Mouse (Mus musculus) neural tube, embryonic 12.5 days (tissue): ENCODE measurements at regions not wholly inside any gene's neighbourhood (a gene's known extent, or its start where the extent isn't known, plus 50 kb on each side); places are given as distances from the start of the nearest gene placed in this dataset.
A peak's percentile ranks its signal among the peaks of the same experiment; 100 is the strongest.

ENCODE experiments used
- ATAC-seq: fragments of 200-750 bp; cut with Nextera tagmentation; 2 replicates; pipeline ENCODE4 v1.8.0; 2017; ENCODE audit warnings: low read depth, mild to moderate bottlenecking, moderate TSS enrichment, moderate library complexity; ENCODE audit not compliant: low FRiP score
- H3K27ac ChIP-seq: fragments of 300-500 bp; sonication (generic); 2 replicates; pipeline ENCODE4 v1.5.1; 2016
- H3K27me3 ChIP-seq: fragments of 300-500 bp; sonication (generic); replicated peaks from 2 replicates; pipeline ENCODE4 v1.6.1; 2016; ENCODE audit warnings: mild to moderate bottlenecking
- H3K36me3 ChIP-seq: fragments of 300-500 bp; sonication (generic); 2 replicates; pipeline ENCODE4 v1.6.1; 2016; ENCODE audit warnings: mild to moderate bottlenecking
- H3K4me1 ChIP-seq: fragments of 300-500 bp; sonication (generic); 2 replicates; pipeline ENCODE4 v1.6.1; 2016
- H3K4me2 ChIP-seq: fragments of 300-500 bp; sonication (generic); replicated peaks from 2 replicates; pipeline ENCODE4 v1.6.1; 2016; ENCODE audit warnings: mild to moderate bottlenecking
- H3K4me3 ChIP-seq: fragments of 300-500 bp; sonication (generic); 2 replicates; pipeline ENCODE4 v1.5.1; 2016
- H3K9ac ChIP-seq: fragments of 300-500 bp; sonication (generic); 2 replicates; pipeline ENCODE4 v1.6.1; 2016; ENCODE audit warnings: mild to moderate bottlenecking
- H3K9me3 ChIP-seq: fragments of 300-500 bp; sonication (generic); 2 replicates; pipeline ENCODE4 v1.6.1; 2016; ENCODE audit warnings: mild to moderate bottlenecking
- WGBS: fragments of 180-500 bp; shearing (Covaris S2); methylation state at CpG from one replicate; pipeline ENCODE4 v1.1.7; 2016; 5-methylcytosine and 5-hydroxymethylcytosine counted together

GRCm38 (mm10) chr4:114665684-114666083 is 155.8 kb upstream of the Gm12830 start:
- H3K4me2 ChIP-seq: peak overlapping the region; percentile 51
- 4% methylated on average over 14 of the region's 14 CpGs for WGBS
- H3K27me3 ChIP-seq: peaks cover 47% of the 10 kb centered on the region
- H3K27ac ChIP-seq: no peak overlapping the region
- no peaks in the 10 kb centered on the region for H3K9me3 ChIP-seq
- no peak overlapping the region for H3K4me3 ChIP-seq
- no peaks in the 10 kb centered on the region for H3K36me3 ChIP-seq
- peaks cover 12% of the 10 kb centered on the region for H3K4me1 ChIP-seq
- ATAC-seq: peak; percentile 73
- no peak overlapping the region for H3K9ac ChIP-seq

GRCm38 (mm10) chr4:114666238-114666978 is 155.1 kb upstream of the Gm12830 start:
- H3K9ac ChIP-seq: no peak overlapping the region
- H3K27ac ChIP-seq: no peak overlapping the region
- H3K27me3 ChIP-seq: peaks cover 47% of the 10 kb centered on the region
- no peaks in the 10 kb centered on the region for H3K9me3 ChIP-seq
- no peaks in the 10 kb centered on the region for H3K36me3 ChIP-seq
- H3K4me3 ChIP-seq: no peak overlapping the region; the same call in 1 of the 2 replicates
- WGBS: 2% methylated on average over 41 of the region's 41 CpGs
- peak; percentile 23 for ATAC-seq
- peaks cover 12% of the 10 kb centered on the region for H3K4me1 ChIP-seq
- peak overlapping the region; percentile 51 for H3K4me2 ChIP-seq

GRCm38 (mm10) chr4:114666979-114667328 is 154.6 kb upstream of the Gm12830 start:
- Histone ChIP-seq H3K27me3 (peaks cover 47% of the 10 kb centered on the region), H3K4me1 (peaks cover 12% of the 10 kb centered on the region), H3K27ac (no peak overlapping the region), H3K9me3 (no peaks in the 10 kb centered on the region), H3K9ac (no peak overlapping the region), H3K36me3 (no peaks in the 10 kb centered on the region), H3K4me2 (peak overlapping the region; percentile 51), H3K4me3 (no peak overlapping the region; the same call in 1 of the 2 replicates)
- WGBS: 3% methylated on average over 13 of the region's 13 CpGs
- ATAC-seq: peak; percentile 11; the same call in 1 of the 2 replicates

- Histone ChIP-seq H3K9ac (no peak overlapping the region), H3K4me2 (no peak overlapping the region), H3K27me3 (peaks cover 17% of the 10 kb centered on the region), H3K4me1 (no peaks in the 10 kb centered on the region), H3K27ac (no peak overlapping the region), H3K4me3 (no peak overlapping the region), H3K9me3 (no peaks in the 10 kb centered on the region), H3K36me3 (no peaks in the 10 kb centered on the region)
- WGBS: 74% methylated on average over 5 of the region's 5 CpGs
- ATAC-seq: no peak
Observed at GRCm38 (mm10) chr4:114672096-114672720, 149.3 kb upstream of the Gm12830 start.

GRCm38 (mm10) chr4:114676908-114677898 is 144.3 kb upstream of the Gm12830 start:
- Histone ChIP-seq H3K27me3 (no peaks in the 10 kb centered on the region; the same call in 1 of the 2 replicates), H3K4me2 (no peak overlapping the region), H3K9me3 (no peaks in the 10 kb centered on the region), H3K36me3 (no peaks in the 10 kb centered on the region), H3K4me3 (no peak overlapping the region), H3K27ac (no peak overlapping the region), H3K4me1 (peaks cover 20% of the 10 kb centered on the region), H3K9ac (no peak overlapping the region)
- no peak for ATAC-seq
- WGBS: 73% methylated on average over 13 of the region's 13 CpGs

- Histone ChIP-seq H3K9ac (no peak overlapping the region), H3K9me3 (no peaks in the 10 kb centered on the region), H3K4me1 (peaks cover 20% of the 10 kb centered on the region), H3K27me3 (no peaks in the 10 kb centered on the region; the same call in 1 of the 2 replicates), H3K27ac (no peak overlapping the region), H3K36me3 (no peaks in the 10 kb centered on the region), H3K4me2 (no peak overlapping the region), H3K4me3 (no peak overlapping the region)
- WGBS: 60% methylated on average over 8 of the region's 8 CpGs
- peak; percentile 88 for ATAC-seq
Observed at GRCm38 (mm10) chr4:114678053-114678941, 143.2 kb upstream of the Gm12830 start.

GRCm38 (mm10) chr4:114680360-114680759 is 141.2 kb upstream of the Gm12830 start:
- ATAC-seq: no peak
- Histone ChIP-seq H3K4me2 (no peak overlapping the region), H3K27ac (no peak overlapping the region), H3K36me3 (no peaks in the 10 kb centered on the region), H3K27me3 (0 out of 2 replicates have a peak, but pooled peaks cover 3% of the 10 kb centered on the region), H3K9me3 (no peaks in the 10 kb centered on the region), H3K4me3 (no peak overlapping the region), H3K4me1 (peaks cover 20% of the 10 kb centered on the region), H3K9ac (no peak overlapping the region)
- 45% methylated on average over 6 of the region's 6 CpGs for WGBS

GRCm38 (mm10) chr4:114682955-114683354 is 138.6 kb upstream of the Gm12830 start:
- H3K36me3 ChIP-seq: no peaks in the 10 kb centered on the region
- whole genome bisulfite sequencing: 63% methylated on average over 7 of the region's 7 CpGs
- H3K27me3 ChIP-seq: 0 out of 2 replicates have a peak, but pooled peaks cover 10% of the 10 kb centered on the region
- H3K4me3 ChIP-seq: no peak overlapping the region
- H3K9ac ChIP-seq: no peak overlapping the region
- no peak overlapping the region for H3K4me2 ChIP-seq
- peaks cover 18% of the 10 kb centered on the region for H3K4me1 ChIP-seq
- H3K27ac ChIP-seq: no peak overlapping the region
- no peaks in the 10 kb centered on the region for H3K9me3 ChIP-seq
- ATAC-seq: no peak

- H3K27ac ChIP-seq: no peak overlapping the region
- no peak overlapping the region for H3K4me3 ChIP-seq
- no peaks in the 10 kb centered on the region for H3K9me3 ChIP-seq
- no peak for ATAC-seq
- peaks cover 18% of the 10 kb centered on the region for H3K4me1 ChIP-seq
- H3K36me3 ChIP-seq: no peaks in the 10 kb centered on the region
- 75% methylated on average over 5 of the region's 5 CpGs for WGBS
- H3K9ac ChIP-seq: no peak overlapping the region
- H3K4me2 ChIP-seq: no peak overlapping the region
- peaks cover 10% of the 10 kb centered on the region; the same call in 1 of the 2 replicates for H3K27me3 ChIP-seq
Observed at GRCm38 (mm10) chr4:114683696-114684095, 137.8 kb upstream of the Gm12830 start.

- Histone ChIP-seq H3K27ac (no peak overlapping the region), H3K36me3 (no peaks in the 10 kb centered on the region), H3K9ac (no peak overlapping the region), H3K4me2 (no peak overlapping the region), H3K27me3 (peaks cover 10% of the 10 kb centered on the region; the same call in 1 of the 2 replicates), H3K9me3 (no peaks in the 10 kb centered on the region), H3K4me1 (peaks cover 17% of the 10 kb centered on the region), H3K4me3 (no peak overlapping the region)
- no peak for ATAC-seq
- 64% methylated on average over 7 of the region's 7 CpGs for WGBS
Observed at GRCm38 (mm10) chr4:114684844-114685382, 136.6 kb upstream of the Gm12830 start.

- Histone ChIP-seq H3K9me3 (no peaks in the 10 kb centered on the region), H3K4me3 (no peak overlapping the region), H3K9ac (no peak overlapping the region), H3K36me3 (no peaks in the 10 kb centered on the region), H3K4me2 (peak overlapping the region; percentile 37), H3K4me1 (peaks cover 13% of the 10 kb centered on the region), H3K27ac (no peak overlapping the region), H3K27me3 (peaks cover 10% of the 10 kb centered on the region; the same call in 1 of the 2 replicates)
- 16% methylated on average over 11 of the region's 11 CpGs for whole genome bisulfite sequencing
- ATAC-seq: peak; percentile 63
Observed at GRCm38 (mm10) chr4:114685454-114685853, 136.1 kb upstream of the Gm12830 start.
